Mouse (Mus musculus) neural tube, embryonic 15.5 days (tissue): ENCODE results near the gene Orai1. TPM values are rescaled to one million over a fixed set of nuclear protein-coding genes. Genes with fewer than 3 reads are reported as not detected.

Source experiments
- ATAC-seq: fragments of 200-750 bp; cut with Nextera tagmentation; 2 replicates; pipeline ENCODE4 v1.8.0; 2017; ENCODE audit warnings: mild to moderate bottlenecking, moderate TSS enrichment, moderate library complexity; ENCODE audit not compliant: low FRiP score
- H3K27ac ChIP-seq: fragments of 300-500 bp; sonication (generic); replicated peaks from 2 replicates; pipeline ENCODE4 v1.5.1; 2015; ENCODE audit warnings: mild to moderate bottlenecking, inconsistent platforms
- H3K27me3 ChIP-seq: fragments of 300-500 bp; sonication (generic); replicated peaks from 2 replicates; pipeline ENCODE4 v1.6.1; 2015; ENCODE audit warnings: inconsistent platforms
- H3K36me3 ChIP-seq: fragments of 300-500 bp; sonication (generic); 2 replicates; pipeline ENCODE4 v1.6.1; 2015; ENCODE audit warnings: inconsistent platforms
- H3K4me1 ChIP-seq: fragments of 300-500 bp; sonication (generic); 2 replicates; pipeline ENCODE4 v1.6.1; 2015; ENCODE audit warnings: inconsistent platforms
- H3K4me2 ChIP-seq: fragments of 300-500 bp; sonication (generic); 2 replicates; pipeline ENCODE4 v1.6.1; 2015; ENCODE audit warnings: inconsistent platforms, mild to moderate bottlenecking, moderate library complexity
- H3K4me3 ChIP-seq: fragments of 300-500 bp; sonication (generic); replicated peaks from 2 replicates; pipeline ENCODE4 v1.5.1; 2015; ENCODE audit warnings: mild to moderate bottlenecking, inconsistent platforms
- H3K9ac ChIP-seq: fragments of 300-500 bp; sonication (generic); replicated peaks from 2 replicates; pipeline ENCODE4 v1.6.1; 2015; ENCODE audit warnings: mild to moderate bottlenecking, inconsistent platforms
- H3K9me3 ChIP-seq: fragments of 300-500 bp; sonication (generic); replicated peaks from 2 replicates; pipeline ENCODE4 v1.6.1; 2016; ENCODE audit warnings: inconsistent platforms
- WGBS: fragments of 180-500 bp; shearing (Covaris S2); methylation state at CpG from one replicate; pipeline ENCODE4 v1.1.7; 2015; ENCODE audit warnings: mixed read lengths; 5-methylcytosine and 5-hydroxymethylcytosine counted together
- polyA plus RNA-seq: library from polyadenylated mRNA; unstranded; fragments of >200 nt; fragmentation: Nextera tagmentation; extraction: Ambion mirVana; gene quantifications from 2 replicates; pipeline ENCODE4 v1.2.1, GENCODE M21; 2015

The Orai1 gene
- polyA plus RNA-seq, 1 experiment from 2014 or later, result 14.2 TPM

DNA sequence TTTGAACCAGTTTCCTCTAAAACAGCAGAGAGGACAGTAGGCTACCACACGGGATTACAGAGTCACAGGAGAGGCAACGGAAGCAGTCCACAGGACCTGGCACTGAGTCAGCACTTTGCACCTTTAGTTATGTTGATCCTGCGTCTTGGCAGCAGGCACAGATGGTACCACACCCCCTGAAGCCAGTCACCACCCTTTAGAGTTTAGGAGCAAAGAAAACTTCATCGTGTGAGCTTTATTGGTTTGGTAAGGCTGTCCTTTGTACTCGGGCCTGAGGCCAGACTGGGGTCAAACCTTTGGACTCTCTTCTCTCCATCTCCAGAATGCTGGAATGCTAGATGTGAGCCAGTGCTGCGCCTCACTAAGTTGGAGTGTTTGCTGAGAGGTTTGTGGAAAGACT is 20.7 kb downstream of the Orai1 start:
- Histone ChIP-seq H3K27me3 (no peaks in the 10 kb centered on the region), H3K4me2 (no peak overlapping the region), H3K27ac (no peak overlapping the region), H3K4me1 (peaks cover 10% of the 10 kb centered on the region; the same call in 1 of the 2 replicates), H3K4me3 (no peak overlapping the region), H3K9ac (no peak overlapping the region), H3K9me3 (no peaks in the 10 kb centered on the region), H3K36me3 (no peaks in the 10 kb centered on the region)
- 29% methylated on average over 6 of the region's 6 CpGs for WGBS
- ATAC-seq, result no peak

DNA sequence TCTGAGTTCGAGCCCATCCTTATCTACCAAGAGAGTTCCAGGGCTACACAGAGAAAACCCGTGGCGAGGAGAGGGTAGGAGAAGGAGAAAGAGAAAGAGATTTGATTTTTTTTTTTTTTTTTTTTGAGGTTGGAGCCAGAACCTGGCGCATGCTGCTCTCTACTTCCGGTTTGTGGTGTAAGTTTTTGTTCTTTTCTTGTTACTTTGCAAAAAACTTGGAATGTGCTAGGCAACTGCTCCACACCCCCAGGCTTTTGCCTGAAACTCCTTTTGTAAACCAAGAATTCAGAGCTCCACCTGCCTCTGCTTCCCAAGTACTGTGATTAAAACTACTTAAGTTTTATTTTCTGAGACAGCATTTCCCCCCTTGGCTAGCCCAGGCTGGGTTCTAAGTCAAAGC is 23.2 kb downstream of the Orai1 start:
- Histone ChIP-seq H3K9ac (no peak overlapping the region), H3K9me3 (no peaks in the 10 kb centered on the region), H3K27ac (no peak overlapping the region), H3K36me3 (no peaks in the 10 kb centered on the region), H3K27me3 (no peaks in the 10 kb centered on the region), H3K4me1 (peaks cover 10% of the 10 kb centered on the region; the same call in 1 of the 2 replicates), H3K4me3 (no peak overlapping the region), H3K4me2 (no peak overlapping the region)
- ATAC-seq, result no peak
- 91% methylated on average over 5 of the region's 5 CpGs for WGBS

DNA sequence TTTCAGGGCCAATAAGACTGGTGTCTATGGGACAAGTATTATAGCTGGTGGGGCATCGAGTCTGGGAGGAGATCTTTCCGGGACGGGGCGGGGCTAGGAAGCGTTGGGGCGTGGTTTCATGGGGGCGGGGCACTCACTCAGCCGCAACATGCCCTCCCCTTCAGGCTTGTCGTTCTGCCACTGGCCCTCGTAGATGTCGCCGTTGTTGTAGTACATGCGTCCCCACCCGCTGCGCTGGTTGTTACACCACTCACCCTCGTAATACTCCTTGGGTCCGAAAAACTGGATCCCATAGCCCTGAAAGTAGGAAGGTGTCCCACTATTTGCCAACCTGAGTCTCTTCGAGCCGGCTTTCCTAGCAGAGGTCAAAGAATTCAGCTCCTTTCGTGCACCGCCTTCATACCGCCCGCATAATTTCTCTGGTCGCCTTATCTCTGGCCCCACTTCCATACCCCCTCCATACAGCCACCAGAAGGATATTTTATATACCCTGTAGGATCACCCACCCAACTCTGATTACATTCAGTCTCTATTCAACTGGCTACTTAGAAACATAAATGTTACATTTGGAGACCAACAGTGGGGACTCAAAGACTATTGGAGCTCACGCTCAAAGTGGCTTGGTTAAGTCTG is 24.4 kb downstream of the Orai1 start:
- H3K36me3 ChIP-seq, result no peaks in the 10 kb centered on the region
- peak overlapping the region; percentile 21 for H3K4me3 ChIP-seq
- ATAC-seq, result no peak
- H3K27me3 ChIP-seq, result no peaks in the 10 kb centered on the region
- H3K4me1 ChIP-seq, result peaks cover 10% of the 10 kb centered on the region; the same call in 1 of the 2 replicates
- 0 out of 2 replicates have a peak overlapping the region, but pooled peaks have one; percentile 2 for H3K9ac ChIP-seq
- H3K9me3 ChIP-seq, result no peaks in the 10 kb centered on the region
- 5% methylated on average over 25 of the region's 25 CpGs for WGBS
- H3K4me2 ChIP-seq, result peak overlapping the region; percentile 57
- no peak overlapping the region for H3K27ac ChIP-seq

DNA sequence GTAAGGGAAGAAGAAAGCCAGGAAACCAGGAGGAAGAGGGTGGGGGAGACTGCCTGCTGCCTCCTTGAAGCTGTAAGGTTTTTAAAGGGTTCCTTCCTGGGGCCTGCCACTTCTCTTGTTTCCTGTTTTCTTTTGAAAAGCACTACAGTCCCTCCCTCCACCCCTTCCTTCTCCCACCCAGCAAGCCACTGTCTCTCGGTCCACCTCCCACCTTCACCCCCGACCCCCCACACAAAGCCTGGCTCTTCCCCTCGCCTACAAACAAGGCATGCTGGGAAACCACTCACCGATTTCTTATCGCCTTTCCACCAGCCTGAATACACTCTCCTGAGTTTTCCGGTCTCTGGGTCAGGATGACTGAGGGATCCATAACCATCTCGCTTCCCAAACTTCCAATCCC is 25.9 kb downstream of the Orai1 start:
- Histone ChIP-seq H3K27ac (no peak overlapping the region), H3K9ac (no peak overlapping the region), H3K4me1 (peaks cover 10% of the 10 kb centered on the region; the same call in 1 of the 2 replicates), H3K4me3 (no peak overlapping the region), H3K36me3 (no peaks in the 10 kb centered on the region), H3K4me2 (no peak overlapping the region), H3K27me3 (no peaks in the 10 kb centered on the region), H3K9me3 (no peaks in the 10 kb centered on the region)
- WGBS, result 58% methylated on average over 7 of the region's 7 CpGs
- no peak for ATAC-seq

DNA sequence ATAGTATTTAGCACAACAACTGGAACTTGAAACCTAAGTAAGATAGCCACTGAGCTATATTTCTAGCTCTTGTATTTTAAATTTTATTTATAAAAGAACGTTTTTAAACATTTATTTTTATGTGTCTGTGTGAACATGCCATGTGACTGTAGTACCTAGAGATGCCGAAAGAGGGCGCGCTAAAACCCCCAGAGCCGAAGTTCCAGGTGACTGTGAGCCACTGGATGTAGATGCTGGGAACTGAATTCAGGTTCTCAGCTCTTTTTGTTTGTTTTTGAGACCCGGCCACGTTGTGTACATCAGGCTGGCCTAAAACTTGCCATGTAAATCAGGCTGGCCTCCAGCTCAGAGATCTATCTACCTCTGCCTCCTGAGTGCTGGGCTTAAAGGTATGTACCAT is 29.0 kb downstream of the Orai1 start:
- no peaks in the 10 kb centered on the region for H3K36me3 ChIP-seq
- no peak for ATAC-seq
- WGBS, result 21% methylated on average over 7 of the region's 7 CpGs

DNA sequence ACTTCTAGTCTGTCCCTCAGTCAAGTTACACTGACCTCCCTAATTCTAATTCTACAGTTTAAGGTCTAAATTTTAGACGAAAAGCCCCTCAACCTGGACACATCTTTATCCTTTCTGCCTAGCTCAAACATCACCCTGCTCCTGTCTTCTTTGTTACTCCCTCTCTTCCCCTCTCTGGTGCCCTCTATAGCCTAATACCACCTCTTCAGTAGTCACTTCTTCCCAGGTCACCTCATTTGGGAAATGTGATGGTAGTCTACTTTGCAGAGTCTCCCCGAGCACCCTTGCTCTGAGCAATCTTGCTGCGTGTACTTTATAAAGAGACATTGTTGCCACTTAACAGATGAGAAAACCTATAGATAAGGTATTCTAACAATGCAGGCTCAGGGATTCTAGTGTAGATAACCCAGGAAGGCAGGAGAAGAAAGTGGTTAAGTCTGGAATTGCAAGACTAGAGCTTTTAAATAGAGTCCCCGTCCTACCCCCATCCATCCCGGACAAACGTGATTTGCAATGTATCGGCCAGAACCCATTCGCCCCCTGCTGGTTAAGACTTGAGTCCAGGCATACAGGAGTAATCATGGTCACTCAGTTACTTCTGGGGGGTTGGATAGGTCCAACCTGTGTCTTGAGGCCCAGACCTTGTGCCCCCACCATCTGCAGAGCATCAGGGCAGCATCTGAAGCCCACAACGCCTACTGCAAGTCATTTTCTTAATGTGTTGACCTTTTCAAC is 30.9 kb downstream of the Orai1 start:
- WGBS, result 37% methylated on average over 9 of the region's 9 CpGs
- Histone ChIP-seq H3K9ac (no peak overlapping the region), H3K27me3 (no peaks in the 10 kb centered on the region), H3K4me3 (no peak overlapping the region), H3K27ac (no peak overlapping the region), H3K36me3 (no peaks in the 10 kb centered on the region), H3K9me3 (no peaks in the 10 kb centered on the region), H3K4me2 (no peak overlapping the region), H3K4me1 (peaks cover 7% of the 10 kb centered on the region)
- no peak for ATAC-seq

More for the DNA sequence above, 29.0 kb downstream of the Orai1 start:
- Histone ChIP-seq H3K9ac (no peak overlapping the region), H3K4me1 (peaks cover 8% of the 10 kb centered on the region; the same call in 1 of the 2 replicates), H3K4me2 (no peak overlapping the region), H3K27ac (no peak overlapping the region), H3K27me3 (no peaks in the 10 kb centered on the region), H3K9me3 (no peaks in the 10 kb centered on the region), H3K4me3 (no peak overlapping the region)

DNA sequence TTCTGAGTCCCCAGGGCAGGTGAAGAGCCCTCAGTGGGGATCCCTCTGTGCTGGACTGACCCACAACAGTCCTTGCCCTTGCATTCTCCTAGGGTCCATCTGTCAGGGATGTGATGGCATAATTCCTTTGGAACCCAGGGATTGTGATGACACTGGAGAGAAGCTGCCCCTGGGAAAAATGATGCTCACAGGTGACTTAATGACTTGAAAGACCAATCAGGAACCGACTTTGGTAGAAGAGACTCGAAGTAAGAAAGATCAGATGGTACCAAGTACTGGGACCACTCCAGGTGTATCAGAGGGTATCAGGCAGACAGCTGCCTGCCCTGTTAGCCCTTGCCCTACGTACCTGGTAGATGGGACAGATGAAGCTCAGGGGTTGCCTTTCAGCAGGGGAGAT is 32.0 kb downstream of the Orai1 start, which contains the start of gene Morn3:
Morn3 (minus strand) TSS at position 101 of the 400 bp plus-strand sequence.
- Histone ChIP-seq H3K27me3 (no peaks in the 10 kb centered on the region), H3K27ac (no peak within 1 kb of the TSS), H3K4me3 (no peak within 1 kb of the TSS), H3K9me3 (no peaks in the 10 kb centered on the region), H3K4me2 (no peak within 1 kb of the TSS), H3K9ac (no peak within 1 kb of the TSS), H3K36me3 (no peaks in the 10 kb centered on the region), H3K4me1 (peaks cover 7% of the 10 kb centered on the region)
- WGBS, result 88% methylated on average over 3 of the region's 3 CpGs
- ATAC-seq, result no peak

DNA sequence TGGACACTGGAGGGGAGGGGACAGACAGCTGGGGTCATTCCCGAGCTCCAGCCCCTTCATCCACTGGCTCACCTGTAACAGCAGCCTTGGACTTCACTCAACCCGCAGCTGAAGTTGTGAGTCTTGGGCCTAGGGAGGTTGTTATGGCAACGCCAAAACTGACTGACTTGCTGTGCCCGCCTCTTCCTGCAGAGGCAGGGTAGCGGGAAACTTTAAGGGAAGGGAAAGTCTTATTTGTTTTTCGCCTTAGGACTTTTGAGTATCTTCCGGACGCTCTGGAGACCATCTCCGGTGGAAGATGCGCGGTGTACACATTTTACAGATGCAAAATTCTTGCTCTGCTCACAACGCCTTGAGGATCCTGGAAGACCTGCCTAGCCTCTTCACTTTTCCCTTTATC is 34.4 kb downstream of the Orai1 start:
- Histone ChIP-seq H3K27me3 (no peaks in the 10 kb centered on the region), H3K4me3 (no peak overlapping the region), H3K27ac (no peak overlapping the region), H3K36me3 (no peaks in the 10 kb centered on the region), H3K9me3 (no peaks in the 10 kb centered on the region), H3K4me1 (peaks cover 7% of the 10 kb centered on the region), H3K4me2 (peak overlapping the region; percentile 28), H3K9ac (no peak overlapping the region)
- no peak for ATAC-seq
- 6% methylated on average over 12 of the region's 12 CpGs for WGBS

DNA sequence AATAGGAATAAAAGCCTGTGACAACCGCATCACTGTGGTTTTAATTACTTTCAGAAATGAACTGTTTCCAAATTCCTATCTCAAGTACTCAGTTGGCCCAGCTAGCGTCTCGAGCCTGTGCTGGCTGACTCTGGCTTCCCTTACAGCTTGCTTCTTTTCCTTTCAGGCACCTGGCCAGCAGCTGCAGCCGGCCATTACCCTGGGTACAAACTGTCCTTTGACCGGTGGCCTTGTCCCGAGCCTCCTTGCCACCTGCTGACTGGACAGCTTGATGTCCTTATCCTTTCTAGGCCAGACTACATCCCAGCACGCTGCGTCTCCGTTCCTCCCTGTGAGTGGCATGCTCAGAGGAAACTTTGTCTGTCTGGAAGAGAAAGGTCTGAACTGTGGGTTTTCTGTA is 36.0 kb downstream of the Orai1 start:
- no peaks in the 10 kb centered on the region for H3K27me3 ChIP-seq
- H3K36me3 ChIP-seq, result no peaks in the 10 kb centered on the region
- ATAC-seq, result no peak
- H3K27ac ChIP-seq, result no peak overlapping the region
- H3K4me1 ChIP-seq, result peaks cover 7% of the 10 kb centered on the region
- 90% methylated on average over 9 of the region's 9 CpGs for WGBS
- H3K4me2 ChIP-seq, result no peak overlapping the region
- no peak overlapping the region for H3K9ac ChIP-seq
- no peaks in the 10 kb centered on the region for H3K9me3 ChIP-seq
- no peak overlapping the region for H3K4me3 ChIP-seq

DNA sequence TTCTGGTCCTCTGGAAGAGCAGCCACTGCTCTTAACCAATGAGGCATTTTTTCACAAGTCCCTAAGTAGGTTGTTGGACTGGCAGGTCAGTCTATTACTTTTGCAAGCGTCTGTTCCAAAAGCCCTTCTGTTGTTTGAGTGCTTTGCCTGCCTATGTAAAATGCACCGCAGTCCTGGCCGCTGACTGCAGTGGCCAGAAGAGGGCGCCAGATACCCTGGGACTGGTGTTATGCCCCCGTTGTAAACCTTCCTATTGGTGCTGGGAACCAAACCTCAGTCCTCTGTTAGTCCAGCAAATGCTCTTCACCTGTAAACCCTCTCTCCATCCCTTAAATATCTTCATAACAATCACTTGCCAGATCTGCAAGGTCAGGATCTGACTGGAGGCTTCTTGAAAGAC is 36.9 kb downstream of the Orai1 start:
- Histone ChIP-seq H3K9ac (no peak overlapping the region), H3K27me3 (no peaks in the 10 kb centered on the region), H3K9me3 (no peaks in the 10 kb centered on the region), H3K36me3 (no peaks in the 10 kb centered on the region), H3K4me1 (peaks cover 7% of the 10 kb centered on the region), H3K4me3 (no peak overlapping the region), H3K4me2 (no peak overlapping the region), H3K27ac (no peak overlapping the region)
- ATAC-seq, result no peak
- 81% methylated on average over 5 of the region's 5 CpGs for WGBS

DNA sequence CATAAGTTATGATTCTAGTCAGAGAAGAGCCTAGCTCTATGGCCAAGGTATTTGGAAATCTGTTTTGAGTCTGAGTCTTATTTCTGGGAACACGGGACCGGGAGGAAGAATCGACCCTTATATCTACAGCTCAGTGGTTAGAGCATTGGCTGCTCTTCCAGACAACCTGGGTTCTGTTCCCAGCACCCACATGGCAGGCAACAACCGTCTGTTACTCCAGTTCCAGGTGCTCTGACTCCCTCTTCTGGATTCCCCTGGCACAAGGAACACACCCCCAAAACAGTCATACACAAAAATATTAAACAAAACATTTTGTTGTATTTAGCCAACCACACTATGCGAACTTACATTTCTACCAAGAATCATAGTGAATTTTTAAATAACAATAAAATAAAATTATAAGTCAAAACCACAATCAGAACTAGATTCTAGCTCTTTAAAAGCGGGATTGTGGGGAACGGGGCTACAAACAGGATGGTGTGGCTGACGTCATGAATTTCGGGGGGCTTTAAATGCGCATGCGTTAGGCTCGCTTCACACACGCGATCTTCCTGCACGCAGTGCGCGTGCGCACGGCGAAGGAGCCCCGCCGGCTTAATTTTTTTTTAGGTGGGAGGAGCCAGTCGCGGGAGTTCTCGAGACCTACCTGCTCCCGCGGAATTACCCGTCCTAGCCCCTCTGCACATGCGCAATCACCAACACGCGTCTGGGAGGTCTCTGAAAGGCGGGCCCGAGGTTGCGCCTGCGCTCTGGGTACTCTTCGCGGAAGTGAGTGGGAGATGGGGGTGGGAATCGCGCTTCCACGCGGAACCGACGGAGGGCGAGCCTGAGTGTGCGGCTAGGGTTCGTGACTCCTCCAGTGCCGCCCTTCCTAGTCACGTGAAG is 42.7 kb downstream of the Orai1 start:
- Histone ChIP-seq H3K9me3 (no peaks in the 10 kb centered on the region), H3K36me3 (no peaks in the 10 kb centered on the region), H3K4me1 (peaks cover 7% of the 10 kb centered on the region; the same call in 1 of the 2 replicates), H3K27me3 (no peaks in the 10 kb centered on the region), H3K4me2 (peak overlapping the region; percentile 55), H3K4me3 (peak overlapping the region; percentile 43), H3K27ac (peak overlapping the region; percentile 68), H3K9ac (peak overlapping the region; percentile 39)
- ATAC-seq, result peak; percentile 92
- 8% methylated on average over 48 of the region's 48 CpGs for WGBS
